Comparison of ENCODE assay signal across 28 mouse cellular contexts in the genomic region with DNA sequence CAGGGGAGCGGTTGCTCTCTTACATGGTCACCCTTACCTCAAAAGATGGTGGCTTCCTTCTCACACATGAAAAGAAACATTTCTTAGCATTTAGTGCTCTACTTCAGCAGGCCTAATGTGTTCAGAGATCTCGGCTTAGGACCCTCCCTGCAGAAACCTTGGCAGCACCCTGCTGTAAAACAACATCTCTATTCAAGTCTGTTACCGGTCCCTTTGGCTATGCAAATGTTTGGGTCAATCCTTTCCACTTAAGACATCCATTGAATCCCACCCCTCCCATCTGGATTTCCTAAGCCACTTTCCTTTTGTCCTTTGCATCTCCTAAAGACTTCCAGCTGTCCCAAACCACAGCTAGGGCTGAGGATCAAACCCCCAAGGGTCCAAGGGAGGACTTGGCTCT.
DNase-seq lines count a peak whose midpoint lies in the region; ATAC-seq and TF ChIP-seq lines count a peak whose summit lies in the region.
"Had no signal": no experiment of that assay in that cellular context is flagged by ENCODE, and none has a peak within 500 bp of the region (broad histone marks: within the 10 kb centered on the region; RNA-seq: fewer than 3 reads in every experiment).

No protein-coding gene starts in this region.

- H3K27ac ChIP-seq in kidney, postnatal 0 days: no peak overlapping the region
- no peak overlapping the region for H3K27ac ChIP-seq in embryonic facial prominence, embryonic 14.5 days (replicated peaks; ENCODE audit: low read depth, low read length)
- no peak overlapping the region for H3K27ac ChIP-seq in left cerebral cortex, adult 2 months
- H3K27ac ChIP-seq in gastrocnemius, adult 2 months: no peak overlapping the region
- H3K27ac ChIP-seq: embryonic facial prominence, embryonic 13.5 days; forebrain, embryonic 10.5 days; forebrain, embryonic 13.5 days; heart, embryonic 10.5 days; heart, embryonic 13.5 days; hindbrain, embryonic 14.5 days; hindbrain, postnatal 0 days had no signal

- H3K4me3 ChIP-seq in kidney, postnatal 0 days (replicated peaks; ENCODE audit: low read depth, low read length): no peak overlapping the region
- no peak overlapping the region for H3K4me3 ChIP-seq in embryonic facial prominence, embryonic 14.5 days (ENCODE audit: low read depth, low read length)
- no peak overlapping the region for H3K4me3 ChIP-seq in left cerebral cortex, adult 2 months
- H3K4me3 ChIP-seq in gastrocnemius, adult 2 months: no peak overlapping the region
- H3K4me3 ChIP-seq: embryonic facial prominence, embryonic 13.5 days; forebrain, embryonic 10.5 days; forebrain, embryonic 13.5 days; heart, embryonic 10.5 days; heart, embryonic 13.5 days had no signal

- H3K36me3 ChIP-seq in kidney, postnatal 0 days (ENCODE audit: insufficient read depth, low read length): no peaks in the 10 kb centered on the region
- H3K36me3 ChIP-seq in embryonic facial prominence, embryonic 14.5 days (ENCODE audit: control insufficient read depth, insufficient read depth, low read length): no peaks in the 10 kb centered on the region
- H3K36me3 ChIP-seq: embryonic facial prominence, embryonic 13.5 days; forebrain, embryonic 10.5 days; G1E; heart, embryonic 10.5 days; heart, embryonic 13.5 days had no signal

- no peak for TF ChIP-seq CTCF in kidney, postnatal 0 days (IDR thresholded peaks at IDR 0.05; ENCODE audit: low read depth)
- no peak for TF ChIP-seq CTCF in left cerebral cortex, adult 2 months (IDR thresholded peaks at IDR 0.05)
- no peak for TF ChIP-seq CTCF in gastrocnemius, adult 2 months (IDR thresholded peaks at IDR 0.05)

- H3K27me3 ChIP-seq in kidney, postnatal 0 days (ENCODE audit: insufficient read depth, low read length): no peaks in the 10 kb centered on the region
- no peaks in the 10 kb centered on the region for H3K27me3 ChIP-seq in embryonic facial prominence, embryonic 14.5 days (replicated peaks; ENCODE audit: control insufficient read depth, insufficient read depth, low read length)
- H3K27me3 ChIP-seq: embryonic facial prominence, embryonic 13.5 days; forebrain, embryonic 13.5 days; heart, embryonic 13.5 days had no signal

- WGBS in kidney, postnatal 0 days: 46% methylated on average over 3 of the region's 3 CpGs
- WGBS in embryonic facial prominence, embryonic 14.5 days: 31% methylated on average over 3 of the region's 3 CpGs

- intact Hi-C loops in left cerebral cortex, adult 2 months (cut with DNase I): no loop called here
- intact Hi-C loops in gastrocnemius, adult 2 months (cut with DNase I): no loop called here

- H3K9ac ChIP-seq in kidney, postnatal 0 days (ENCODE audit: low read depth, low read length): no peak overlapping the region
- H3K9ac ChIP-seq in embryonic facial prominence, embryonic 14.5 days (ENCODE audit: low read depth, low read length): no peak overlapping the region
- H3K9ac ChIP-seq: embryonic facial prominence, embryonic 13.5 days; forebrain, embryonic 13.5 days; heart, embryonic 13.5 days; hindbrain, embryonic 14.5 days had no signal

- peak; percentile 32 for DNase-seq in kidney, postnatal 0 days (ENCODE audit: low spot score)
- DNase-seq in kidney, postnatal 25 days: no peak
- DNase-seq in R1 (ENCODE audit: low read depth, low spot score): peak; percentile 90
- DNase-seq in embryonic facial prominence, embryonic 14.5 days (ENCODE audit: low spot score): peak; percentile 55
- no peak for DNase-seq in left cerebral cortex, adult 2 months (ENCODE audit: extremely low spot score in 1 of 2, low spot score in 2 of 2)
- no peak for DNase-seq in gastrocnemius, adult 2 months
- DNase-seq: adrenal gland, adult 2 months; adrenal gland, postnatal 25 days; cerebellum, adult 18-20 months; cerebellum, adult 9-10 months; cerebellum, postnatal 14 days; gastrocnemius, postnatal 14 days; heart, adult 18-20 months; heart, postnatal 14 days; heart, postnatal 4 days; kidney, adult 18-20 months had no signal

- no peak for ATAC-seq in kidney, postnatal 0 days (replicated peaks; ENCODE audit: low FRiP score, low read depth)
- no peak for ATAC-seq in embryonic facial prominence, embryonic 14.5 days (ENCODE audit: low read depth)
- ATAC-seq: CD4-positive, CD25-positive, alpha-beta regulatory T cell, adult 4 months; forebrain, embryonic 13.5 days; forebrain, embryonic 16.5 days; hindbrain, postnatal 0 days; inflammation-experienced regulatory T-cells, adult 6 months; intestine, embryonic 16.5 days had no signal

- no peaks in the 10 kb centered on the region for H3K9me3 ChIP-seq in kidney, postnatal 0 days (replicated peaks; ENCODE audit: low read length)
- H3K9me3 ChIP-seq in embryonic facial prominence, embryonic 14.5 days (ENCODE audit: control insufficient read depth, low read length): no peaks in the 10 kb centered on the region
- H3K9me3 ChIP-seq: embryonic facial prominence, embryonic 13.5 days; forebrain, embryonic 10.5 days; forebrain, embryonic 13.5 days; heart, embryonic 10.5 days; heart, embryonic 13.5 days had no signal

- no peak overlapping the region for H3K4me2 ChIP-seq in kidney, postnatal 0 days (ENCODE audit: low read length)
- no peak overlapping the region for H3K4me2 ChIP-seq in embryonic facial prominence, embryonic 14.5 days (ENCODE audit: low read depth, low read length)
- H3K4me2 ChIP-seq: embryonic facial prominence, embryonic 13.5 days; forebrain, embryonic 13.5 days; heart, embryonic 13.5 days; hindbrain, embryonic 14.5 days had no signal

- no peaks in the 10 kb centered on the region for H3K4me1 ChIP-seq in kidney, postnatal 0 days (replicated peaks; ENCODE audit: insufficient read depth, low read length)
- peaks cover 6% of the 10 kb centered on the region; the same call in 1 of the 2 replicates for H3K4me1 ChIP-seq in embryonic facial prominence, embryonic 14.5 days (ENCODE audit: control insufficient read depth, insufficient read depth, low read length)

Comparison
In these comparisons a context has a peak if more than half of its experiments do, and no peak if none do; other contexts are left out.
1. DNase-seq: peak in kidney, postnatal 0 days (single experiment), R1 (single experiment) and embryonic facial prominence, embryonic 14.5 days (single experiment); none in kidney, postnatal 25 days (0 of 2), left cerebral cortex, adult 2 months (0 of 2) and gastrocnemius, adult 2 months (single experiment).